Mouse (Mus musculus) embryonic facial prominence, embryonic 15.5 days (tissue): Measurements from ENCODE around the gene Sh2b3. TPM values are rescaled to one million over a fixed set of nuclear protein-coding genes. Genes with fewer than 3 reads are reported as not detected.

Experiments
- ATAC-seq: fragments of 200-750 bp; cut with Nextera tagmentation; 2 replicates; pipeline ENCODE4 v1.8.0; 2017; ENCODE audit warnings: low read depth, moderate TSS enrichment; ENCODE audit not compliant: insufficient number of reproducible peaks, low FRiP score, low TSS enrichment
- H3K27ac ChIP-seq: fragments of 300-500 bp; sonication (generic); replicated peaks from 2 replicates; pipeline ENCODE4 v1.5.1; 2015; ENCODE audit warnings: mild to moderate bottlenecking, inconsistent platforms
- H3K27me3 ChIP-seq: fragments of 300-500 bp; sonication (generic); 2 replicates; pipeline ENCODE4 v1.6.1; 2015; ENCODE audit warnings: inconsistent platforms
- H3K36me3 ChIP-seq: fragments of 300-500 bp; sonication (generic); 2 replicates; pipeline ENCODE4 v1.6.1; 2015; ENCODE audit warnings: mild to moderate bottlenecking, inconsistent platforms
- H3K4me1 ChIP-seq: fragments of 300-500 bp; sonication (generic); 2 replicates; pipeline ENCODE4 v1.6.1; 2015; ENCODE audit warnings: inconsistent platforms
- H3K4me2 ChIP-seq: fragments of 300-500 bp; sonication (generic); replicated peaks from 2 replicates; pipeline ENCODE4 v1.6.1; 2015; ENCODE audit warnings: mild to moderate bottlenecking, inconsistent platforms
- H3K4me3 ChIP-seq: fragments of 300-500 bp; sonication (generic); replicated peaks from 2 replicates; pipeline ENCODE4 v1.5.1; 2015; ENCODE audit warnings: mild to moderate bottlenecking, inconsistent platforms
- H3K9ac ChIP-seq: fragments of 300-500 bp; sonication (generic); 2 replicates; pipeline ENCODE4 v1.6.1; 2015; ENCODE audit warnings: inconsistent platforms
- H3K9me3 ChIP-seq: fragments of 300-500 bp; sonication (generic); replicated peaks from 2 replicates; pipeline ENCODE4 v1.6.1; 2016; ENCODE audit warnings: inconsistent platforms
- WGBS: fragments of 180-500 bp; shearing (Covaris S2); methylation state at CpG from one replicate; pipeline ENCODE4 v1.1.7; 2015; 5-methylcytosine and 5-hydroxymethylcytosine counted together
- polyA plus RNA-seq: library from polyadenylated mRNA; unstranded; fragments of >200 nt; fragmentation: Nextera tagmentation; extraction: Ambion mirVana; gene quantifications from 2 replicates; pipeline ENCODE4 v1.2.1, GENCODE M21; 2015

The Sh2b3 gene
- polyA plus RNA-seq, 1 experiment from 2014 or later, result 18.7 TPM

DNA sequence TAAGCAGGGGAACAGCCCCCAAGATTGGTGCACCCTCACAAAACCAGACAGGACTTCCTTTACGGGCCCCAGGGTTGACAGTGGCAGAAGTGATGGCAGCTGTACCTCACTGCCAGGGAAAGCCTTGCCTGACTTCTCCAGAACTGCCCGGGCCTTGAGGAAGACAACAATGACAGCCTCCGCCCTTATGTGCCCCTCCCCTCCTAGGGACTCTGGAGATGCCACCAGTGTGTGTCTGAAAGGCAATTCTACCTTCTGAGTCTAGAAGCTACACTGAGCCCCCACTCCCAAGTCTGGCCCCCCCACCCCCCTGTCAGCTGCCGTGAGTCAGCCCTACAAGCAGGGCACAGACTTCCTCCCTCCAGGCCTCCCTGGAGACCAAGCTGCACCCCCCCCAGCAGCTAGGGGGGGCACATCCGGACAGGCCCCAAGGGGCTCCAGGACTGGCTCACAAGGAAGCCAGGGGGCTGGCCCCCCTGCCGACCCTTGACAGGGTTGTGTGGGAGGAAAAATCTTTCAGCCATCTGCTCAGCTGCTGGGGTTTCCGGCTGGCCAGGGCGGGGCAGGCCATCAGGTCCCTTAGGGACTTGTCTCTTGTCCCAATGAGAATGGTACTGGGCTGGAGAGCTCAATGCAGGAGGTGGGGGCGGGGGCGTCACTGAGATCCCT, 3.7 kb downstream of the Sh2b3 start:
- H3K27me3 ChIP-seq, result 0 out of 2 replicates have a peak, but pooled peaks cover 5% of the 10 kb centered on the region
- peaks cover 67% of the 10 kb centered on the region for H3K4me1 ChIP-seq
- H3K36me3 ChIP-seq, result no peaks in the 10 kb centered on the region
- H3K9ac ChIP-seq, result no peak overlapping the region
- WGBS, result 31% methylated on average over 10 of the region's 10 CpGs
- H3K4me3 ChIP-seq, result peak overlapping the region; percentile 84
- H3K4me2 ChIP-seq, result peak overlapping the region; percentile 93
- no peak overlapping the region for H3K27ac ChIP-seq
- H3K9me3 ChIP-seq, result no peaks in the 10 kb centered on the region
- ATAC-seq, result no peak

DNA sequence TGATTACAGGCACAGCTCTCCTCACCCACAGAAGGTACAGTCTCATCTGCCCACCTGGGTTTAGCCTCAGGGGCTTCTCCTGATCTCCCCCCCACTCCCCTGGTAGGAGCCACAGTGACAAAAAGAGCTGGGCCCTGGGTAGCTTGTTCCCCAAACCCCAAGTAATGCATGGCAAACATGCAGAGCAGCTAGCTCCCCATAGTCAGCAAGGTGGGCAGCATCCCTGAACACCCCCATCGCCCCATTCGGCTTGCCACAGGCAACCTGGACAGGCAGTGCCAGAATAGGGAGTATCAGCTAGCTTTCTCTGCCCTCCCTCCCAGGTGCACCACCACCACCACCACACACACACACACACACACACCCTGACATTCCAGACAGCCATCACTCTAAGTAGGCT, 4.3 kb downstream of the Sh2b3 start:
- WGBS, result 100% methylated on average over 2 of the region's 2 CpGs
- H3K27me3 ChIP-seq, result 0 out of 2 replicates have a peak, but pooled peaks cover 5% of the 10 kb centered on the region
- H3K4me2 ChIP-seq, result peak overlapping the region; percentile 93; the same call in 1 of the 2 replicates
- H3K27ac ChIP-seq, result no peak overlapping the region
- H3K4me1 ChIP-seq, result peaks cover 67% of the 10 kb centered on the region
- no peaks in the 10 kb centered on the region for H3K9me3 ChIP-seq
- H3K9ac ChIP-seq, result no peak overlapping the region
- H3K36me3 ChIP-seq, result peaks cover 4% of the 10 kb centered on the region
- ATAC-seq, result no peak
- no peak overlapping the region for H3K4me3 ChIP-seq

DNA sequence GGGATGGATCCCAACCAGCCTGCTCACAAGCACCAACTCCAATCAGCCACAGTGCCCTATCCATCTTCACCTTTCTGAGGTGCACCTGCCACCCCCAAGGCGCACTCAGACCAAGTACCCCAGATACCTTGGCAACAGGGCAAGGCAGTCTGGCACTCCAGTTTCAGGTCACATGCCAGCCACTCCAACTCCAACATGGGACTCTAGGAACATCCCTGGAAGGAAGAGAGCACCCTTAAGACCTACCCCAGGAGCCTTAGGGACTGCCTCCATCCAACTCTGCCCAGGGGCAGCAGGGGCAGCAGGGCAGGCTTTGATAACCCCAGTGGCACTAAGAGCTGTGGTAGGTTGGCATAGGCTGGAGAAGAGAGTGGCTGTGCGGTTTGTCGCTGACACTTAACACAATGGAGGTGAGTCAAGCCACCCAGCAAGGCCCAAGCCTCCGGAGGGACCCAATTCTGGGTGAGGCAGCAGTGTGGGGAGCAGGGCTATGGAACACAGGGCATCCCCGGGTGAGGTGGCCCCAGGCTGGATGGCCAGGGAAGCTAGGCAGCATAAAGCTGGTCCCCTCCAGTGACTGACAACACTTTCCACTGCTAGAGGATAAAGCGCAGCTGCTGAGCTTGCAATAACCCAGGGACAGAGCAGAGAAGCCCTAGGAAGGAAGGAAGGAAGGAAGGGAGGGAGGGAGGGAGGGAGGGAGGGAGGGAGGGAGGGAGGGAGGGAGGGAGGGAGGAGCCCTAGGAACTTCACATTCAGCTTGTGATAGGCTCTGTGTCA, 4.9 kb downstream of the Sh2b3 start:
- Histone ChIP-seq H3K27me3 (0 out of 2 replicates have a peak, but pooled peaks cover 9% of the 10 kb centered on the region), H3K9me3 (no peaks in the 10 kb centered on the region), H3K9ac (no peak overlapping the region), H3K4me1 (peaks cover 61% of the 10 kb centered on the region), H3K4me2 (no peak overlapping the region), H3K27ac (no peak overlapping the region), H3K36me3 (peaks cover 10% of the 10 kb centered on the region), H3K4me3 (no peak overlapping the region)
- WGBS, result 77% methylated on average over 6 of the region's 6 CpGs
- ATAC-seq, result no peak

DNA sequence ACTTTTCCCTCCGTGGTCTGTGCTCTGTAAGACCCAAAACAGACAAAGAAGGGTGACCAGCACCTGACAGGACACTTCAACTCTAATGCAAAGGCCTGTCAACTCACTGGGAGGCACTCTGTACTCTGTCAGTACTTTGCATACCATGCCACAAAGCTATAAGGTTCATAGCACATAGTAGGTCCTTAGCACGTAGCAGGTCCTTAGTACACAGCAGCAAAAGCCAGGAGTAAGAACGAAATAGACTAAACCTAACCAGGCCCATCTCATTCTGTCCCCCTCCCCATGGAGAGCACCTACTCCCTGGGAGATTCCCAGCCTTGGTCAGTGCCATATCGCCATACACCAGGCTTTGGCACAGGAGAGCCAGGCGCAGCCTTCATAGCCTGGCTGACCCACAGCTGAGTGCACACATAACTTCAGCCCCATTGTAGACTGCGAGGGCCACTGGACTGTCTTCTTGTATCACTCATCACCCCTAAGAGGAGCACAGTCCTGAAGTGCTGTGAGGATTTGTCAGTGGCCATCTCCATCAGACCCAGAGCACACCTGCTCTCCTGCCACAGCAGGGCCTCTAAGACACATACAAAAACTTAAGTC, 6.3 kb downstream of the Sh2b3 start:
- H3K27ac ChIP-seq, result no peak overlapping the region
- H3K9me3 ChIP-seq, result no peaks in the 10 kb centered on the region
- ATAC-seq, result no peak
- no peak overlapping the region for H3K4me2 ChIP-seq
- H3K27me3 ChIP-seq, result 0 out of 2 replicates have a peak, but pooled peaks cover 10% of the 10 kb centered on the region
- whole genome bisulfite sequencing, result 91% methylated on average over 6 of the region's 6 CpGs
- peaks cover 18% of the 10 kb centered on the region for H3K36me3 ChIP-seq
- no peak overlapping the region for H3K9ac ChIP-seq
- peaks cover 54% of the 10 kb centered on the region for H3K4me1 ChIP-seq
- no peak overlapping the region for H3K4me3 ChIP-seq

DNA sequence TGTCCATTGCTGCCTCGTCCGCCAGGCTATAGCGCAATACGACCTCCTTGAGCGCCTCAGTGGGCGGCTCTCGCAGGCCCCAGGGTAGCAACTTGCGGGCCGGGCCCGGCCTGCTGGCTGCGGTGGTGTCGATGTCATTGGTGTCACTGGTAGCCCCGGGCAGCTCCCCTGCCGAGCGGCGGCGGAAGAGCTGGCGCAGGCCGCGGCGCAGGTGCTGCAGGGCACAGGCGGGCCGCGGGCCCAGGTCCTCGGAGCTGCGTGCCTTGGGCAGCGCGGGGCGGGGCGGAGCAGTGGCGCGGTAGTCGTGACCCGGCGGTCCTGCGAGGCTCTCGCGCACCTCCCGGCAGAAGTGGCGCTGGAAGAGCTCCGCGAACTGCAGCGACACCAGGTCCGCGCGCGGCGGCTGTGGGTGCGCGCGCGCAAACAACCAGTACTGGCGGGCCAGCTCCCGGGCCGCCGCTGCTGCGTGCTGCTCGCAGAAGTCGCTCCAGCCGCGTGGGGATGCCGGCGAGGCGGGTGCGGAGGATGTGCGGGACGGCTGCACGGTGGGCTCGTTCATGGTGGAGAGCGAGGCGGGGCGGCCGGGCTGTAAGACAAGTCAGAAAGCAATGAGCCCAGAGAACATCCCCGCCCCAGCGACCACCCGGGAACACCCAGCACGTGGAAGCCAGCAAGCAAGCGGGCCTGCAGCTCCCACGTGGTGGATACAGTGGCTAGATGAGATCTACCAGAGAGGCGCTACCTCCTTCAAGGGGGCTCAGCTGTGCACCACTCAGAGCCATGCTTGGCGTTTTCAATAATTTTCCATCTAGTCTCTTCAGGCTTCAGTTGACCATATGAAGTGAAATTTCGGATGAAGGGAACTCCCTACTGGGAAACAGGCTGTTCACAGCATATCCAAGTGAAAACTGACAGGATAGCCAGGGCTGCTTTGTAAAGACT, 8.7 kb downstream of the Sh2b3 start:
- Histone ChIP-seq H3K36me3 (peaks cover 27% of the 10 kb centered on the region), H3K9me3 (no peaks in the 10 kb centered on the region), H3K27me3 (0 out of 2 replicates have a peak, but pooled peaks cover 10% of the 10 kb centered on the region), H3K4me3 (peak overlapping the region; percentile 41), H3K4me1 (peaks cover 38% of the 10 kb centered on the region), H3K27ac (no peak overlapping the region), H3K4me2 (peak overlapping the region; percentile 87), H3K9ac (peak overlapping the region; percentile 33)
- 12% methylated on average over 82 of the region's 82 CpGs for WGBS
- no peak for ATAC-seq

DNA sequence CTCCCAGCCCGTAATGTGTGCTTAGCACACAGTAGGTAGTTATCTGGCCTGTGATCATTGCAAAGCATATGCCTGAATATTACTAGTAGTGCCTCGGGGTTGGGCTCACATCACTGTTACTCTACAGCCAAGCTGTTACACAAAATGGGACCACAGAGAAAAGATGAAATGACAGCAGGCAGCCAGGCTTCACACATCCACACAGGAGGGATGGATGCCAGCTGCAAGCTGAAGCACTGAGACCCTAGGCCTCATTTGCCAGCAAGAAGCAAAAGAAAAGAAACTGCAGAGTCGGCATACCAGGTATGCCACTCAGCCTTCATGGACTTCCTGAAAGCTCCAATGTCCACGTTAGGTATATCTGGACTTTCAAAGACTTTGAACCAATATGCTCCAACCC, 9.6 kb downstream of the Sh2b3 start:
- no peak for ATAC-seq
- H3K4me3 ChIP-seq, result no peak overlapping the region
- H3K36me3 ChIP-seq, result peaks cover 28% of the 10 kb centered on the region
- 78% methylated on average over 4 of the region's 4 CpGs for WGBS
- H3K4me1 ChIP-seq, result peaks cover 38% of the 10 kb centered on the region
- no peak overlapping the region for H3K9ac ChIP-seq
- no peak overlapping the region for H3K27ac ChIP-seq
- H3K9me3 ChIP-seq, result no peaks in the 10 kb centered on the region
- no peak overlapping the region for H3K4me2 ChIP-seq
- 0 out of 2 replicates have a peak, but pooled peaks cover 10% of the 10 kb centered on the region for H3K27me3 ChIP-seq

DNA sequence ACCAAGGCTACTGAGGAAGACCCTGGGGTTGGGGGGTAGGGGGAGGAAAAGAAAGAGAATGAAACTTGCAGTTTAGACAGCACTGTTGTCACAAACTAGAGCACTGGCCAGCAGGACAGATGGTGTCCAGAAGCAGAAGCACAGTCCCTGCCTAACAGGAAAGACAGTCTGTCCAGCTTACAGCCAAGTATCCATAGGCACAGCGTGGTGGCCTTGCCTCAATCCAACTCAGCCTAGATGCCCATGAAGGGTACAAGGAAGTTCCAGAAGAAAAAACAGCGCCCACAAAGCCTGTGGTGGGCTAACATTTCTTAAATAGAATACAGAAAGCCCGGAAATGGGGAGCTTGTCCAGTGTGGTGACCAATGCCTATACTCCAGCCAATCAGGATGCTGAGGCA, 11.8 kb downstream of the Sh2b3 start:
- 80% methylated on average over 3 of the region's 3 CpGs for WGBS
- Histone ChIP-seq H3K4me3 (no peak overlapping the region), H3K4me1 (peaks cover 35% of the 10 kb centered on the region), H3K27me3 (0 out of 2 replicates have a peak, but pooled peaks cover 10% of the 10 kb centered on the region), H3K9ac (no peak overlapping the region), H3K27ac (no peak overlapping the region), H3K4me2 (no peak overlapping the region), H3K9me3 (no peaks in the 10 kb centered on the region), H3K36me3 (peaks cover 42% of the 10 kb centered on the region)
- ATAC-seq, result no peak

DNA sequence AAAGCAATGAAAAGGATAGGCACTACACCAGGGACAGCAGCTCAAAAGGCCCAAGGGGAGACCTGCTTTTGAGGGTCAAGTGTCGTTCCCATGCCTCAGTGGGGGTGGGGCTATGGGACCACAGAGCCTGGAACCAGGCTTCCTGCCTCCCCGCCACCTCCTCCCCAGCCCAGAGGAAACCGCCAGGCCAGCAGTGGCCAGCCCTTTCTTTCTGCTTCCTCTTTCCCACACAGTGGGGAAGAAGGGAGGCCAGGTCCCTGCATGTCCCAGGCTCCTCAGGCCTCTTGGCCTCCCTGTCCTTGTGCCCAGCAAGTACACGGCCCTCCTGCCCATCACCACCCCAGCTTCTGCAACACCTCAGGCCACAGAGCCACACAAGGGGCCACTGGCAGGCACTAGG, 13.3 kb downstream of the Sh2b3 start:
- Histone ChIP-seq H3K4me2 (no peak overlapping the region), H3K36me3 (peaks cover 52% of the 10 kb centered on the region), H3K9ac (no peak overlapping the region), H3K4me3 (no peak overlapping the region), H3K9me3 (no peaks in the 10 kb centered on the region), H3K27ac (no peak overlapping the region), H3K27me3 (0 out of 2 replicates have a peak, but pooled peaks cover 9% of the 10 kb centered on the region), H3K4me1 (peaks cover 29% of the 10 kb centered on the region)
- ATAC-seq, result no peak
- WGBS, result 58% methylated on average over 4 of the region's 4 CpGs

DNA sequence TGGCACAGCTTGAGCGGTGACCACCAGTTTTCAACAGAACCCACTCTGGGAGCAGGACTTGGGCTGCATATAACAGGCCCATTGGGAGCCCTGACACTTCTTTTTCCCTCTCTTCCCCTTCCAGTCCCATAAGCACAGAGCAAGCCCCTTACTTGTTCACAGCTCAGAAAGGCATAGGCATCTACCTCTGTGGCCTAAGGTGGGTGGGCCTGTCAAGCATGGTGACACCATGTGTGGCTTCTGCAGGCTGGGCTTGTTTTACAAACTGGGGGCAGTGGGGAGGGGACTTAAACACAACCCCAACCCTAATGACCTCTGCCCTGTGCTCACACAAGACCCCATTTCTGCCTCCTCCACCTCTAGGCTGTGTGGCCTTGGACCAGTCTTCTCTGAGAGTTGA, 13.8 kb downstream of the Sh2b3 start:
- H3K4me1 ChIP-seq, result peaks cover 29% of the 10 kb centered on the region
- no peaks in the 10 kb centered on the region for H3K9me3 ChIP-seq
- ATAC-seq, result no peak
- no peak overlapping the region for H3K4me2 ChIP-seq
- H3K4me3 ChIP-seq, result no peak overlapping the region
- peaks cover 56% of the 10 kb centered on the region for H3K36me3 ChIP-seq
- H3K27ac ChIP-seq, result no peak overlapping the region
- 0 out of 2 replicates have a peak, but pooled peaks cover 5% of the 10 kb centered on the region for H3K27me3 ChIP-seq
- H3K9ac ChIP-seq, result no peak overlapping the region
- 88% methylated on average over 1 of the region's 1 CpGs for WGBS

DNA sequence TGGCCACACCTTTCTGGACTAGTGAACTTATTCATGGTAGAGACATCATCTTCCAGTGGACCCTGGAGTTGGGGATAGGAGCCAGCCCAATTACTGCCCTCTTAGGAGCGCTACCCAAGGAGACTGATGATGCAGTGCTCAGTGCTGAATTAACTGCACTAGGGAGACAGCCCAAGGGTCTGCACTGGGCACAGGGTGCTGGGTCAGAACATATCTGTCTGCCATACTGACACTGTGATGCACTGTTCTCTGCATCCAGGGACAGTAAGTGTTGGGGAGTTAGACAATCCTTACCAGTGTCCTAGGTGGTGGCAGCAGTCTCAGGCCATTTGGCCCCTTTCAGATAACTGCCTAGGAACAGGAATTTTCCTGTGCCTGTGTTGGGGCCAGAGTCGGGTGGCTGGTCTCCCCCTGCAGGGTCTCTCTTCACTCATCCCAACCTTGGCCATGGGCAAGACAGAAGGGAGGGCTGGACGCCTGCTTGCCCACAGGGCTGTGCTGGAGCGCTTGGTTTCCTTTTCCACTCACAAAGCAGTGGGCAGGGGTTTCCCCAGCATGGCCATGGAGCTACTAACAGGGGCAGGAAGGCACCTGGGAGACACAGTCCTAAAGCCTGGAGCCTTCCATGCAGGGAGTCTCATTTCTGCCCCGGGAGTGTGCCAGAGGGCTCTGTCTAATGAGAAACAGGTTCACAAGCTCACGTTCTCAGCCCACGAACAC, 14.5 kb downstream of the Sh2b3 start:
- H3K4me3 ChIP-seq, result no peak overlapping the region
- no peak overlapping the region for H3K4me2 ChIP-seq
- H3K27ac ChIP-seq, result no peak overlapping the region
- 0 out of 2 replicates have a peak, but pooled peaks cover 5% of the 10 kb centered on the region for H3K27me3 ChIP-seq
- H3K4me1 ChIP-seq, result peaks cover 25% of the 10 kb centered on the region
- H3K9me3 ChIP-seq, result no peaks in the 10 kb centered on the region
- 45% methylated on average over 7 of the region's 7 CpGs for WGBS
- H3K9ac ChIP-seq, result no peak overlapping the region
- H3K36me3 ChIP-seq, result peaks cover 57% of the 10 kb centered on the region
- ATAC-seq, result no peak
